Mouse (Mus musculus): ENCODE results near the gene Serpinb6b.
"Not testable (repeated sequence)": the region's sequence is repeated elsewhere in the genome, so short reads cannot be mapped to it uniquely, and the experiment has no call there.

Serpinb6b gene

GRCm38 (mm10) chr13:32964989-32965811, at the start of gene Serpinb6b:
Gene Serpinb6b, plus strand, starts transcription at chr13:32965209.
- DNase-seq, result peak; percentile 26

GRCm38 (mm10) chr13:32922622-32923021, 42.4 kb upstream of the Serpinb6b start:
- DNase-seq, result no peak

- DNase-seq, result no peak
Observed at GRCm38 (mm10) chr13:32924578-32925360, 40.2 kb upstream of the Serpinb6b start.

- no peak for DNase-seq
Observed at GRCm38 (mm10) chr13:32926661-32927060, 38.3 kb upstream of the Serpinb6b start.

- no peak for DNase-seq
Observed at GRCm38 (mm10) chr13:32927241-32927640, 37.8 kb upstream of the Serpinb6b start.

GRCm38 (mm10) chr13:32929107-32929750, 35.8 kb upstream of the Serpinb6b start:
- no peak for DNase-seq

GRCm38 (mm10) chr13:32934706-32935381, 30.2 kb upstream of the Serpinb6b start:
- DNase-seq, result no peak

GRCm38 (mm10) chr13:32938275-32938674, 26.7 kb upstream of the Serpinb6b start:
- DNase-seq, result not testable (repeated sequence)

- not testable (repeated sequence) for DNase-seq
Observed at GRCm38 (mm10) chr13:32939191-32939590, 25.8 kb upstream of the Serpinb6b start.

GRCm38 (mm10) chr13:32956537-32956936, 8.5 kb upstream of the Serpinb6b start:
- DNase-seq, result no peak

- DNase-seq, result no peak
Observed at GRCm38 (mm10) chr13:32957917-32958316, 7.1 kb upstream of the Serpinb6b start.

GRCm38 (mm10) chr13:32958521-32958920, 6.5 kb upstream of the Serpinb6b start:
- DNase-seq, result not testable (repeated sequence)

- DNase-seq, result no peak
Observed at GRCm38 (mm10) chr13:32963990-32964753, 837 bp upstream of the Serpinb6b start.

- no peak for DNase-seq
Observed at GRCm38 (mm10) chr13:32966116-32966515, 1.1 kb downstream of the Serpinb6b start.

GRCm38 (mm10) chr13:32967233-32967632, 2.2 kb downstream of the Serpinb6b start:
- DNase-seq, result no peak

- no peak for DNase-seq
Observed at GRCm38 (mm10) chr13:32968353-32968984, 3.5 kb downstream of the Serpinb6b start.

GRCm38 (mm10) chr13:32968996-32969640, 4.1 kb downstream of the Serpinb6b start:
- DNase-seq, result no peak

- DNase-seq, result no peak
Observed at GRCm38 (mm10) chr13:32969641-32970040, 4.6 kb downstream of the Serpinb6b start.

GRCm38 (mm10) chr13:32970776-32971175, 5.8 kb downstream of the Serpinb6b start:
- no peak for DNase-seq

- DNase-seq, result no peak
Observed at GRCm38 (mm10) chr13:32974268-32974667, 9.3 kb downstream of the Serpinb6b start.

GRCm38 (mm10) chr13:32974889-32975460, 10.0 kb downstream of the Serpinb6b start:
- no peak for DNase-seq

Measured in embryo, embryonic 11 days (tissue).